Mouse (Mus musculus) spleen, adult 2 months (tissue): ENCODE results near the gene Cpsf2.

ENCODE experiments used
- CTCF ChIP-seq: fragments of 200-500 bp; IDR thresholded peaks from 2 replicates; pipeline ENCODE4 v1.5.1; 2011; ENCODE audit warnings: mild to moderate bottlenecking, inconsistent platforms; ENCODE audit not compliant: insufficient read depth, insufficient read length, insufficient replicate concordance; ENCODE audit errors: extremely low read depth
- POLR2A ChIP-seq: fragments of 200-500 bp; IDR thresholded peaks from 2 replicates; pipeline ENCODE4 v1.6.1; 2011; ENCODE audit warnings: low read depth, low read length, inconsistent platforms

- TF ChIP-seq POLR2A (no peak), CTCF (no peak)
These were observed 47.4 kb upstream of the Cpsf2 start for GRCm38 (mm10) chr12:101928423-101928822.
